Mouse (Mus musculus): ENCODE measurements around the gene Epsti1. TPM values are rescaled to one million over a fixed set of nuclear protein-coding genes. Genes with fewer than 3 reads are reported as not detected.
A peak's percentile ranks its signal among the peaks of the same experiment; 100 is the strongest.

Gene Epsti1
- total RNA-seq, 2 experiments from 2014 or later, result 0.22 TPM; not detected in 1

DNA sequence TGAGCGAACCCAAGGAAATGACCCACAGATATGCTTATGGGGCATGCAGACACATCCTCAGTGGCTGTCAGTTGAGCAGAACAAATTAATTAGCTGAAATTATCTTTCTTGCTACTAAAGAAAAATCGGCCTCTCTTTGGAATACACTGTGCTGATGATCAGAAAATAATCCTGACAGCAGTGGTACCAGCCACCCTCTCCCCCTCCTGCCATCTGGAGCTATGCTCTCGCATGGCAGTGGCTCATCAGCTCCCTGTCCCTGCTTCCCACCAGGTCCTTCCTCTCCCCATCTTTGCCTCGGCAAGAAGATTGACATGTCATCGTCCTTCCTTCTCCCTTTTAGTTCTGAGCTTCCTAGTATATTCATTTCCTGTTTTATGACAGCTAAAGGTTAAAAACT, 77.5 kb downstream of the Epsti1 start:
- TF ChIP-seq CTCF (IDR thresholded peaks at IDR 0.05), result no peak
- intact Hi-C loops (cut with DNase I), result no loop called here
- no peak for DNase-seq
- no peak overlapping the region for H3K4me3 ChIP-seq
- no peak overlapping the region for H3K27ac ChIP-seq

DNA sequence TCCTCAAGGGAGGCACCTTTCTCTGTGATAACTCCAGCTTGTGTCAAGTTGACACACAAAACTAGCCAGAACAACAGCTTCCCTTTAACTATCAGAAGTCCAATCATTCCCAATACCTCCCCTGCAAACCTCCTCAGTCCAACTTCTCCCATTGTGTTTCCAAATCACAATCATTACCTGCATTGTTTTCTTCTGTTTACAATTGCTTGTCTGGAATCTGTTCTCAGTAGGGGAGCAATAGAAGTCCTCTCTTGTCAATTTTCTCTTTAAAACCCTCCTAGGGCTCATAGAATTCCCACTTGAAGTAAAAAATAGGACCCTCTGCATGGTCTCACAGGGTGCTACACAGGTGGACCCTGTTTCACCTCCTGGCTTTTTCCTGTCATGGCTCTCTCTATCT, 93.7 kb downstream of the Epsti1 start:
- no peak overlapping the region for H3K4me3 ChIP-seq
- intact Hi-C loops (cut with DNase I), result no loop called here
- no peak for TF ChIP-seq CTCF (IDR thresholded peaks at IDR 0.05)

DNA sequence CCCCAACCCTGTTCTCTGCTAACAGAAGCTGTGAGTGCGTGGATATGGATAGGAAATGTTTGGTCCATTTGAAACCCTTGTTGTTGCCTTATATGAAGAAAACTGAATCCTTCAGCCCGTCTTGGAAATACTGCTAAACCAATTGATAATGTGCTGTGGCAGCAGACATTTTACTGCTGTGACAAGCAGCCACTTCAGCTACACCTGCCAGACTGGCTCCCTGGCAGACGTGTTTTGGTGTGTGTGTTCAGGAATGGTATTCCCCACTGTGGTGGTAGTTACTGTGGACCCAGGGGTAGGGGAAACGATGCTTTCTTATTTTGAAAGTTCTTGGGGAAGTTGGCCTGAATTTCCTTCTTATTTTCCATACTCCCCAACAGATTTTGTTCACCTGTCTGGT, 100.4 kb downstream of the Epsti1 start:
- intact Hi-C loops (cut with DNase I), result no loop called here
- no peak for TF ChIP-seq CTCF (IDR thresholded peaks at IDR 0.05)
- DNase-seq, result no peak
- Histone ChIP-seq H3K4me3 (no peak overlapping the region), H3K27ac (no peak overlapping the region)

More for the DNA sequence above, 93.7 kb downstream of the Epsti1 start:
- DNase-seq, result no peak
- H3K27ac ChIP-seq, result no peak overlapping the region

DNA sequence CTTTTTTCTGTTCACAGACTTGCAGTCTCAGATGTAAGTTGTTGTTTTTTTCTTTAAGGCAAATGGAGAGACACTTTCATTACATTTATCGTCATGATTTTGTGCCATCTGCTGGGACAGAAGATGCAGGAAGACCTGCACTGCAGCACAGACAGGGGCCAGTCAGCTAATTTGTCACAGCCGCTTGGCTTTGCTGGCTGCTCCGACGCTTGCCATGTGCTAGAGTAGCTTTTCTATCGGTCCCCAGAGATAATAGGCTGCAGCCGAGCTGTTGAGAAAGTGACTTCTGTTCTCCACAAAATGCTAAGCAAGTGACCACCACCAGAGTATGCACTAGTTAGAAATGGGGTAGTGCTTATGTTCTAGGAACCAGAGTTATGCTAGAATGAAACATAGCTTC, 104.0 kb downstream of the Epsti1 start:
- no peak for DNase-seq
- intact Hi-C loops (cut with DNase I), result no loop called here
- Histone ChIP-seq H3K4me3 (no peak overlapping the region), H3K27ac (no peak overlapping the region)
- no peak for TF ChIP-seq CTCF (IDR thresholded peaks at IDR 0.05)

DNA sequence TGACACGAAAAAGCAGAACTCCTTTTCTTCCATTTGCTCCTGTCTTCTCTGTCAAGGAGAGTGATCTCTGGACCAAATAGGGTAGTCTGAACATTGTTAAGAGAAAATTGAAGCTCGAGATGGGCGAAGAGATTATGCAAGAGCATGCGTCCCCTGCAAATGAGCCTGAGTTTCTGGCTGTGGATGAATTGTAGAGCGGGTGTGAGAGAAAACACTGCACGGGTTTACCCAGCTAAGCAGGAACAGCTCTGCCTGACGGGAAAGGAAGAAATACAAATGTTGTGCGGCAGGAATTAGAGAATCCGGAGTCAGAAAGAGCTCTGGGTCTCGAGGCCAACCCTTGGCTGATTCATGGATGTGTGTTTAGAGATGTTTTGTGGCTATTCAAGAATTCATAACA, 107.8 kb downstream of the Epsti1 start:
- no peak for DNase-seq
- no peak for TF ChIP-seq CTCF (IDR thresholded peaks at IDR 0.05)
- Histone ChIP-seq H3K4me3 (no peak overlapping the region), H3K27ac (no peak overlapping the region)
- intact Hi-C loops (cut with DNase I), result no loop called here

DNA sequence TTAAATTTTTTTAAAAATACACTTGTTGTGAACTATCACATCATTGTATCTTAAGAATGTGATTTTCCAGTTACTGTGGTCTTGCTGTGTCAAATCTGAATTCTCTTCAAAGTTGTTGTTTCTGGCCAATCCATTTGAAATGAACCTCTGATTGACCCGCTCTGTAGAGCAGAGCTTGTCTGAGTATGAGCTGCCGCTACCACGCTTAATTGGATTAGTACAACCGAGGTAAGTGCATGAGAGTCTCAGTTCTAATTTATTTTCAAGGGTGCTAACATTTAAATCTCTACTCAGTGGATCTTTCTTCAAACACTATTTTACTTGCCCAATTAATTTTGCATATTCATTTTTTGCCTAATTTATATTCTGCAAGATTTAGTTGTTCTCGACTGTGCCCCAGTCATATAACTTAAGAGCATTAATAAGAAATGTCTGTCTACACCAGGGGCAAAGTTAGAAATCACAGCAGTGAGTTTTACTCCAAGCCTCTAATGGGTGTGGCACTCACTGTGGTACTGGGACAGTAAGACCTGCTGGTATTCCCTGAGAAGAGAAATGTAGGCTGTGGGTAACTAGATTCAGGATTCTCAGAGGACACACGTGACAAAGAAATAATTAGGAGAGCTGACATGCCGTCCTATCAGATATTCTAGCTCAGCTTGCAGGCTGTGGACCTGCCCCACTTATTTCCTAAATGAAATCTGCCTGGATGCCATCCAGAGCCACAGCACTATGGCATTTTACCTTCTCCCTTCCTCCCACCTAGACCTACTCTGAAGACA, 111.7 kb downstream of the Epsti1 start:
- intact Hi-C loops (cut with DNase I), result no loop called here
- no peak overlapping the region for H3K4me3 ChIP-seq

DNA sequence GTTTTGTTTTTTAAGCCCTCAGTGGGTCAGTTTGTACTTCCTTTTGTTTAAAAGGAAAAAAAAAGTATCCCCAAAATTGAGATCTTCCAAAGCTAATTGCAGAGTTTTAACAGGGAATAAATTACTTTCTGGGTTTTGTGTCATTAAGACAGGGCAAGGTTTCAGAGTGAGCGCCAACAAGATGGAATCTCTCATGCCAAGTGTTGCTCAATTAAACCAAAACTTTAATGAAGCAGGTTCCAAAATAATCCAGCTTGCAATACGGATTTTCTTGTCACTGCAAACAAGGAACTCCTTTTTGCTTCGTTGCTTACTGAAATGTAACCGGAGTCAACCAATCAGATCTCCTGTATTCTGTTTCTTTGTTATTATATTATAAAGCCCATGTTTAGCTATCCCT, 112.4 kb downstream of the Epsti1 start:
- no peak for TF ChIP-seq CTCF (IDR thresholded peaks at IDR 0.05)
- Histone ChIP-seq H3K27ac (no peak overlapping the region), H3K4me3 (no peak overlapping the region)
- no peak for DNase-seq
- intact Hi-C loops (cut with DNase I), result no loop called here

More for the DNA sequence above, 111.7 kb downstream of the Epsti1 start:
- no peak overlapping the region for H3K27ac ChIP-seq
- no peak for DNase-seq
- TF ChIP-seq CTCF (IDR thresholded peaks at IDR 0.05), result no peak

DNA sequence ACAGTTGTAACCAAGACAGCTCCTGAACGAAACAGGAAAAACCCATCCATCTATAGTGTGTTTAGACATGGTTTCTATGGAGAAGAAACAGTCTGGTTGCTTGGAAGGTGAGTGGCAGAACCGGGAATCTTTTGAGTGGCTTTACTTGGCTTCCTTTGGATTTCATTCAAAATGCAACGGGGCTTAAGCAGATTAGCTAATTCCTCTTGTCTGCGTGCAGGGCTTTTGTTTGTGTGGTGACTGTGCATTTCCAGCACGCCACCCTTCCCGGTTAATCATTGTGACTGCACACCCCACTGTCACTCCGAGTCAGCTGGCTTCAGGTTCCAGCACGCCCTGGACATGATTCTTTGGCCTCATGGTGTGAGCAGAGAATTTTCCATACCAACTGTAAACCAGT, 115.9 kb downstream of the Epsti1 start:
- no peak overlapping the region for H3K4me3 ChIP-seq
- intact Hi-C loops (cut with DNase I), result no loop called here
- DNase-seq, result no peak

DNA sequence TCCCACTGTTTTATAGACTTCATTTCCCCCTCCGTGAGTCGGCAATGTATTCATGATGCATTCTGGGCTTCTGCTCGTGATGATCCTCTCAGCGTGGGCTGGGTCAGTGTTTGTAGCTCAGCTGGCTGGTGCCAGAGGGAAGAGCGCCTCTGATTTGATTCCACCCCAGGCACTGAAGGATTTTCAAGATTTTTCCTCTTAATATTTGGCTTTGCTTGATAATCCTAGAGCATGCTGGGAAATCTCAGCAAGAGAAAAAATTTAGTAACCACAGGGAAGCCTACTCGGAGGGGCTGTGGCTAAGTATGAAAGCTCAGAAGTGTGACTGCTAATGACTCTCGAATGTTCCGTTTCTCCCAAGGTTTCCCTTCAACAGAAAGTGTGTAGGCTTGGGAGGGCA, 134.8 kb downstream of the Epsti1 start:
- DNase-seq, result peak; percentile 16
- no peak for TF ChIP-seq CTCF (IDR thresholded peaks at IDR 0.05)
- intact Hi-C loops (cut with DNase I), result no loop called here
- no peak overlapping the region for H3K27ac ChIP-seq
- H3K4me3 ChIP-seq, result peak overlapping the region; percentile 23; the same call in 1 of the 2 replicates

More for the DNA sequence above, 115.9 kb downstream of the Epsti1 start:
- TF ChIP-seq CTCF (IDR thresholded peaks at IDR 0.05), result no peak
- H3K27ac ChIP-seq, result no peak overlapping the region

DNA sequence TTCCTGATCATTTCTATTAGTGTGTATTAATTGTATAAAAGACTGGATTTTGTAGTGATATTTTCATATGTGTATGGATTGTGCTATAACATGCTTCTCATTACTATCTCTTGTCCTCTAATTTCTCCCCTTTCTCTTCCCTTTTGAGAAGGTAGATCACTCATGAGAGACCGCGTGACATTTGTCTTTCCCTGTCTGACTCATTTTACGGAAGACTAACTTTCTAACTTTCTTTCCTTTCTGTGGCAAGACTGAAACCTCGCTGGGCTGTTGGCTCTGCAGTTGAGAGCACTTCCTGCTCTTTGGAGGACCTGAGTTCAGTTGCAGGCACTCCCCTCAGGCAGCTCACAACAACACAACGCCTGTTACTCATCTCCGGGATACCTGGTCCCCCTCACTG, 136.6 kb downstream of the Epsti1 start:
- intact Hi-C loops (cut with DNase I), result no loop called here
- Histone ChIP-seq H3K4me3 (no peak overlapping the region), H3K27ac (no peak overlapping the region)
- no peak for DNase-seq
- TF ChIP-seq CTCF (IDR thresholded peaks at IDR 0.05), result no peak

DNA sequence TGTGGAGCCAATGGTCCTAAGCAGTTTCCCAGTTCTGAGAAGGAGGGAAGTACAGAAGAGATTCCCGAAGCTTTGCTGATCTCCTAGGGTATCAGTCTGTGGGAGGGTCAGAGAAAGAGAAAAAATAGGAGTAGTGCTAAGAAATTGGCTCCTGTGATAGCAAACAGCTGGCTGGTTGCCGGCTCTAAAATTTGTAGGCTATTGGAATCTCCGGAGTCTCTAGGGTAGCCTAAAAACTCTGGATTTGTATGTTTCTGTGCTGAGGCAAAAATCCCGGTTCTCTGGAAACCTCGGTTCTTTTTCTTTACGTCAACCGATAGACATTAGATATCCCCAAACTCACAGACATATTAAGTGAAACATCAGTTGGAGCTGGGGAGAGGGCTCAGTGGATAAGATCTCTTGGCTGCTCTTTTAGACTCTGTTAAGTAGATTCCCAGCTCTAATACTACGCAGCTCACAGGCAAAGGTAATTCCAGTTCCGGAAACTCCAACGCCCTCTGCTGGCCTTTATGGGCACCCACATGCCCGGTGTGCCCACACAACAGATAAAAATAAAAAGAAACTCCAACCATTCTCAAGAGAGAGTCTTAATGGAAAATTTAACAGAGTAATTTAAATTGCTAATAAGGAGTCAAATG, 138.0 kb downstream of the Epsti1 start:
- peak; percentile 42 for TF ChIP-seq CTCF (IDR thresholded peaks at IDR 0.05)
- 0 out of 2 replicates have a peak overlapping the region, but pooled peaks have one; percentile 1 for H3K4me3 ChIP-seq
- 0 out of 2 replicates have a peak overlapping the region, but pooled peaks have one; percentile 9 for H3K27ac ChIP-seq
- peak; percentile 35 for DNase-seq
- intact Hi-C loops (cut with DNase I), result no loop called here

DNA sequence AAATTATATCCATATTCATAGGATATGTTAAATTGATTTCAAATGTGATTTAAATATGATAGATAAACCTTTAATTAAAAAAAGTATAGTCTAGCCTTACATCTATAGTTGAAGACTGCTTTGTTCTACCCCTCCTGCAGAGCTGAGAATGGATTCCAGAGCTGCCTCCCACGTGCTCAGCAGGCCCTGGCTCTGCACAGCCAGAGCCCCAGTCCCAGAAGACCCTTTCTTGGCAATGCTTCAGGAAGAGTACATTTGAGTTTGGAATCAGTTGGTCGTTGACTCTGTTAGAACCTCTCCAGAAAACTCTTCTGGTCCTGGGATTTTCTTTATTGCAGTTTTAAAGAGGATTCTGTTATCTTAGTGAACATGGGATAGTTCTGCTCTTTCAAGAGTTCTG, 139.0 kb downstream of the Epsti1 start:
- Histone ChIP-seq H3K4me3 (no peak overlapping the region), H3K27ac (no peak overlapping the region)
- no peak for DNase-seq
- TF ChIP-seq CTCF (IDR thresholded peaks at IDR 0.05), result no peak
- intact Hi-C loops (cut with DNase I), result no loop called here

DNA sequence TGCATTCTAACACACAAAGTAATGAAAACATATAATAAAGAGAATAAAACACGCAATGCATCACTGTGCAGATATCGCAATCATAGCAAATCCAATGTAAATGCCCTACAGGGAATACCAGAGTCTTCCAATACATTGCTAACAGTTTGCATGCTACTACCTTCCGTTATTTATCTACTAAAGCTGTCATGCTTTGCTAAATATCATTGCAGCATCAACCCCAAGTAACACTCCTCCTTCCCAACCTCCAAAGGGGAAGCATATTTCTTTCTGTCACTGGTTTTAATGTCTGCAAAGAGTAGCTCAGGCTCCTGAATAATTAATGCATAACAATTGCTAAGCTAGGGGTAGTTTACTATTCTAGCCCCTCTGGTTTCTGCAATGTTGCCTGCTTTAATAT, 144.2 kb downstream of the Epsti1 start:
- no peak overlapping the region for H3K4me3 ChIP-seq
- DNase-seq, result no peak
- H3K27ac ChIP-seq, result no peak overlapping the region
- TF ChIP-seq CTCF (IDR thresholded peaks at IDR 0.05), result no peak
- intact Hi-C loops (cut with DNase I), result no loop called here
